Mouse (Mus musculus): ENCODE measurements around the gene Gm3636.
"Not testable (repeated sequence)": the region's sequence is repeated elsewhere in the genome, so short reads cannot be mapped to it uniquely, and the experiment has no call there.

Gene Gm3636

DNA sequence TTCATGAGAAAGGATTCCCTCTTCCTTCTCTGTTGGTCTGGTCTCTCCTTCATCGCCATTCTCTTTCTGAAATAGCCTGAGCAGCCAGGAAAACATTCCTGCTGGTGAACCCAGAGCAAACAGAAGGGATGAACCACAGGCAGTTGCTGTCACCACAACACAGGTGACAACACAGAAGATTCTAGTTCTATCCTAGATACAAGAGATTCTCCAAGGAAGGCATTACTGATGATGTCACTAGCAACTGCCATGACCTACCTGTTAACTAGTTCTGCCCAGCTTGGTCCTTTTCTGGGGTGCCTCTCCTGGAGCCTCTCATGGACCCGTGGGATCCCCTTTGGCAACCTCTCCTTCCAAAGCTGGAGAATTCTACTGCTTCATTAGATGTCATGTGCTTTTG, at the start of gene Gm3636:
Gene Gm3636 (minus strand): TSS at position 101 of the 400 bp plus-strand sequence.
- not testable (repeated sequence) for ATAC-seq (ENCODE audit: low TSS enrichment)

GRCm38 (mm10) chr14:6774311-6774710, 32.2 kb upstream of the Gm3636 start, which contains the start of gene Gm8362:
Gene Gm8362 (minus strand): TSS chr14:6774411.
- ATAC-seq (ENCODE audit: low TSS enrichment): not testable (repeated sequence)

DNA sequence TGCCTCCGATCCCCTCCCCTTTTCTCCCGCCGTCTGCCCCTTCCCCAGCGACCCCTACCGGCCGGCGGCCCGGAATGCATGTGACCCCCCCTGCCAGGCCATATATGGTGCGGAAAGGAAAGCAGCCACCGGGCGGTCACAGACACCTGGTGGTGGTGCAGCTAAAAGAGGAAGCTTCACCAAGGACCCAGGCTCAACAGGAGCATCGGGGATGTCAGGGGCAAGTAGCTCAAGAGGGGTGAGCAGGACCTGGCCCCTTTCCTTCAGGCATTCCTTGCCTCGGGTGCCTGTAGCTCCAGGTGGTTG, 15.1 kb upstream of the Gm3636 start:
- ATAC-seq (ENCODE audit: low TSS enrichment): not testable (repeated sequence)

GRCm38 (mm10) chr14:6756384-6757230, 14.5 kb upstream of the Gm3636 start:
- ATAC-seq (ENCODE audit: low TSS enrichment): not testable (repeated sequence)

DNA sequence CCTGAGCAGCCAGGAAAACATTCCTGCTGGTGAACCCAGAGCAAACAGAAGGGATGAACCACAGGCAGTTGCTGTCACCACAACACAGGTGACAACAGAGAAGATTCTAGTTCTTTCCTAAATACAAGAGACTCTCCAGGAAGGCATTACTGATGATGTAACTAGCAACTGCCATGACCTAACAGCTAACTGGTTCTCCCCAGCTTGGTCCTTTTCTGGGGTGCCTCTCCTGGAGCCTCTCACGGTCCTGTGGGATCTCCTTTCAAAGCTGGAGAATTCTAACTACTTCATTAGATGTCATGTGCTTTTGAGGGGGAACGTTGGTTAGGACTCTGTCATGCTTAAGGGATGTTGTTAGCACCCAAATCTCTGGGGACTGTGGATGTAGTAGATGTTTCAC, 22.0 kb downstream of the Gm3636 start, which contains the start of gene Gm8050:
Gene Gm8050 (minus strand): TSS at position 101 of the 400 bp plus-strand sequence.
- not testable (repeated sequence) for ATAC-seq (ENCODE audit: low TSS enrichment)

Measured in frontal cortex, adult (tissue).